Mouse (Mus musculus) left cerebral cortex, adult 2 months (tissue): ENCODE measurements at regions not wholly inside any gene's neighbourhood (a gene's known extent, or its start where the extent isn't known, plus 50 kb on each side); places are given as distances from the start of the nearest gene placed in this dataset.

Experiments
- DNase-seq, 2 experiments: peaks; one replicate each; pipeline ENCODE4 v3.0.0; 2021 to 2022; ENCODE audit warnings: low spot score in 2 of 2, mixed read lengths in 1 of 2; ENCODE audit errors: extremely low spot score in 1 of 2
- H3K27ac ChIP-seq: fragments of 200-600 bp; 2 replicates; pipeline ENCODE4 v1.8.1; 2022
- H3K4me3 ChIP-seq: fragments of 200-600 bp; 2 replicates; pipeline ENCODE4 v1.8.1; 2022
- CTCF ChIP-seq: fragments of 200-600 bp; IDR thresholded peaks from 2 replicates; pipeline ENCODE4 v1.8.1; 2022; ENCODE audit warnings: antibody characterized with exemption, mild to moderate bottlenecking, moderate library complexity
- intact Hi-C: fragments of 180-260 bp; cut with DNase I; formaldehyde crosslinking; loops from one replicate; pipeline ENCODE4 v1.15.1; 2025

DNA sequence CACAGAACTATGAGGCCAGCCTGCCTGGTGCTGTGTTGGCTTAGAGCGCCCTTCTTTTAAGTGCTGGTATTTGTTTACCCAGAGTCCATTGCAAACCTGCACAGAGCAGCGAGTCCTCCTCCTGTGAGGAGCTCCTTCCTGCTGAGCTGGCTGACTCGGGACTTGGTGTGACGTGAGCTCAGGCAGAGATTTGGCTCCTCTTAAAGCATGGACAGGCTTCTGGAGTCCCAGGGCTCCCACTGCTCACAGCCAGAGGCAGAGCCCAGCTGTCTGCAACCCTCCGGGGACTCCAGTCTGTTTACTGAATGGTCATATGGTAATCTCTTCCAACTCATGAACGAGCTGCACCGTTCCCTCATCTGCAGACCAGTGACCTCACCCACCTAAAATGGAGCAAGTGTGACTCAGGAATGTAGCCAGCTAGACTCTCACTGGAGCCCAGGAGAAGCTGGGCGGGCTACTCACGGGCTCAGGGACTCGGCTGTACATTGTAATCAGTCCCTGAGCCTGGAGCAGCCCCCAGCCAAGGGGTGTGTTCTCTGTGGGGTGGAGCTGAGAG, 715.6 kb upstream of the Car8 start:
- DNase-seq, result no peak
- H3K27ac ChIP-seq, result no peak overlapping the region; the same call in 1 of the 2 replicates
- intact Hi-C loops, result no loop called here
- H3K4me3 ChIP-seq, result no peak overlapping the region
- TF ChIP-seq CTCF, result no peak

DNA sequence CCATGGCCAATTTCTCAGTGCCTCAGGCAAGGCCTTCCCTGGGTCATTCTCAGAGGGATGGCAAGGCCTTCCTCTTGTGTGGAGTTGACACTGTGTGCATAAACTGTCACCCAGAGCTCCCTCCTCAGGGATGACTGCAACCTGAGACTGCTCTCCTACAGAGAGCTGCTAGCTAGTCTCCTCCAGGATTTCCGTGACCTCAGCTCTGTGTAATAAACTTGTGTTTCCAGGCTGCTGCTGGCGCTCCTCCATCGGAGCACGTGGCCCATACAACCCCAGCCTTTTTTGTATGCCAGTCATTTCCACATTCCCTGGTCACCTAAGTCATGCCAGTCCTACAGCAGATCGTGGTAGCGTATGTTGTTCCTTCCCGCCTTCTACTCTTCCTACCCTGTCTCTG, 714.3 kb upstream of the Car8 start:
- Histone ChIP-seq H3K4me3 (no peak overlapping the region), H3K27ac (no peak overlapping the region)
- no peak for DNase-seq
- no peak for TF ChIP-seq CTCF
- intact Hi-C loops, result no loop called here

DNA sequence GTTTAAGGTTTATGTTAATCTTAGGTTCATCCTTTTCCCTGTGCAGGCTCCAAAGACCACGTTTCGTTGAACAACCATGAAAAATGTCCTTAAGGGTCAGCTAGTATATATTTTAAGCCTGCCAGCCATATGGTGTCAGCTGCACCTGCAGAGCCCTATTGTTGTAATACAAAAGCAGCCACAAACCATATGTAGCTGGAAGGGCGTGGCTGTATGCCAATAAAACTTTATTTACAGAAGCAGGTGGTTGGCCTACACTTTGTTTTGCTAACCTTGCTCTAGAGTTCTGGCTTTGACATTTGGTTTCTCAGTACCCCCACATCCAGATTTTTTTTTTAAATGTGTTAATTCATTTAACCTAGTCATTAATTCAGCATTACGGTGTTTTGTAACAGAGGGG, 711.1 kb upstream of the Car8 start:
- intact Hi-C loops, result no loop called here
- Histone ChIP-seq H3K4me3 (no peak overlapping the region), H3K27ac (no peak overlapping the region)
- no peak for DNase-seq
- no peak for TF ChIP-seq CTCF

DNA sequence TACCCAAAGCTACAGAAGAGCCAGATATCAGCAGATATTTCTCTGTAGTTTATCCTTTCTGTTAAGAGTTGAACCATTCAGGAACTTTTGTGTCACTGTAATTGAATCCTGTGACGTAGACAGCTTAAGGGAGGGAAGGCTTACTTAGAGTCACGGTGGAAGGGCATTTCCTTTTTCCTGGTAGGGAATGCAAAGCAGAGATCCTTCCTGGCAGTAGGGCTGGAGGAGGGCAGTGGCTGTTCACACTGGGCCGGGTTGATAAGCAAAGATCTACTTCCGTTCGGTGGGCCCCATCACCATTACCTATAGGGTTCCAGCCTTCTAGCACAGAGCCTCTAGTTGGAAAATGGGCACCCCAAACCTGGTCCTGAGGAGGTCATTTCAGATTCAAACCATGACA, 710.7 kb upstream of the Car8 start:
- no peak for TF ChIP-seq CTCF
- intact Hi-C loops, result no loop called here
- Histone ChIP-seq H3K27ac (no peak overlapping the region), H3K4me3 (no peak overlapping the region)
- DNase-seq, result no peak

DNA sequence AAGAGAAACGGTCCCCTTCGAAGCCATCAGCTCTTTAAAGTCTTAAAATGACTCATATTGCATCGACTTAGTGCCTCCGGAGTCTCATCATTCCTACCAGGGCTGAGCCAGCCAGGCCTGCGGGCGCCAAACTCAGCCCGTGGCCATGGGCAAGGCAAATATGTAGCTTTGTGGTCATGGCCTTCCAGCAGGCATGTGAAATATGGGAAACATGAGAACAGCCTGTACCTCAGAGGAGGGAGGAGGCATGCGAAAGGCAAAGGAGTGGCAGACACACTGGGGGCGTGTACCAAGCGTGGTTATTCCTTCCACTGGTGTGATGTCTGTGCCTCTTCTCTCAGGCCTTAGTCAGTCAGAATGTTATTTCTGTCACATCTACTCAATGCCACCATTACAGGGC, 706.3 kb upstream of the Car8 start:
- intact Hi-C loops, result no loop called here
- H3K27ac ChIP-seq, result no peak overlapping the region
- no peak for TF ChIP-seq CTCF
- no peak overlapping the region for H3K4me3 ChIP-seq
- DNase-seq, result no peak

DNA sequence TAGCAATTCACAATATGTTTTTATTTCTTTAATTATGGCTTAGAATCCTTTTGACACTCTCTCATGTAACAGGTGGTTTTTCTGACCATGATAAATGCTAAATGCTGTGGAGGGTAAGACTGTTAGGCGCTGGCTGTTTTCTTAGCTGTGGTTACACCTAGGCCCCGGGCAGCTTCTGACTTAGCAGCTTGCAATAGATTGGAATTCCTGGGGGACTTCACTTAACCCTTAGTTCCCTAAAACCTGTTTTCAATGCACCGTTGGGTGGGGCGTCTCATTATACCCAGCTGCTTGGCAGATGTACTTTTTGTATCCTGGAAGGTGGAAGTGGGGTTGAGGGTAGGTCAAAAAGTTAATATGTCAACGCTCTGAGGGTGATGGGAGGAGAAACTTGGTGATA, 704.2 kb upstream of the Car8 start:
- TF ChIP-seq CTCF, result no peak
- no peak for DNase-seq
- Histone ChIP-seq H3K4me3 (no peak overlapping the region), H3K27ac (no peak overlapping the region)
- intact Hi-C loops, result no loop called here

- no peak for DNase-seq
- Histone ChIP-seq H3K4me3 (no peak overlapping the region), H3K27ac (no peak overlapping the region)
- TF ChIP-seq CTCF, result no peak
- intact Hi-C loops, result loop anchor here (1.0 kb wide), 1 partner anchor 16 kb away; no protein-coding TSS in a partner anchor
These were observed 700.1 kb upstream of the Car8 start for GRCm38 (mm10) chr4:8938948-8939411.

GRCm38 (mm10) chr4:8935899-8936298, 697.1 kb upstream of the Car8 start:
- no peak for TF ChIP-seq CTCF
- Histone ChIP-seq H3K27ac (no peak overlapping the region), H3K4me3 (no peak overlapping the region)
- intact Hi-C loops, result no loop called here
- DNase-seq, result no peak

GRCm38 (mm10) chr4:8934541-8934940, 695.7 kb upstream of the Car8 start:
- no peak for TF ChIP-seq CTCF
- no peak for DNase-seq
- H3K27ac ChIP-seq, result no peak overlapping the region
- H3K4me3 ChIP-seq, result no peak overlapping the region
- intact Hi-C loops, result no loop called here

DNA sequence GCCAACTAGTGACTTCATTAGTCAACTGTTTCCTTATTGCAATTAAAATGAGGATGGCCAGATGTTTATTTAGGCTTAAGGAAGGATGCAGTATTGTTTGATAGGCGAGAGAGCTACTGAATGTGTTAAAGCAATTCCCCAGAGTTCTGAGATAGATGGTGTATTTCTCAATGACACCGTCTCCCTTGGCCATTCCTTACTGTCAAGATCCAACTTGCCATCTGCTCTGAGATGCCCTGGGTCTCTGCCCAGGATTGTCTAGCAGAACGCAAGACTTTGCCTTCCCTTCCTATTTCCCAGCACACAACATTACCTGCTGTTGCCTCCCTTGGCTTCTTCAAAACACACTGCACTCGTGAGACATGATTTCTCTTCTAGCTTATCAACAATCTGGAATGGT, 690.5 kb upstream of the Car8 start:
- intact Hi-C loops, result no loop called here
- DNase-seq, result no peak
- no peak for TF ChIP-seq CTCF
- Histone ChIP-seq H3K4me3 (no peak overlapping the region), H3K27ac (no peak overlapping the region)

GRCm38 (mm10) chr4:8928551-8929305, 689.9 kb upstream of the Car8 start:
- intact Hi-C loops, result no loop called here
- no peak overlapping the region for H3K4me3 ChIP-seq
- H3K27ac ChIP-seq, result no peak overlapping the region
- no peak for TF ChIP-seq CTCF
- no peak for DNase-seq

- Histone ChIP-seq H3K4me3 (no peak overlapping the region), H3K27ac (no peak overlapping the region)
- TF ChIP-seq CTCF, result no peak
- intact Hi-C loops, result no loop called here
- no peak for DNase-seq
These were observed 688.5 kb upstream of the Car8 start for GRCm38 (mm10) chr4:8927276-8927906.
